Mouse (Mus musculus): ENCODE data around the gene Otop3. TPM values are rescaled to one million over a fixed set of nuclear protein-coding genes. Genes with fewer than 3 reads are reported as not detected.

Gene Otop3
- total RNA-seq (2023), result not detected

DNA sequence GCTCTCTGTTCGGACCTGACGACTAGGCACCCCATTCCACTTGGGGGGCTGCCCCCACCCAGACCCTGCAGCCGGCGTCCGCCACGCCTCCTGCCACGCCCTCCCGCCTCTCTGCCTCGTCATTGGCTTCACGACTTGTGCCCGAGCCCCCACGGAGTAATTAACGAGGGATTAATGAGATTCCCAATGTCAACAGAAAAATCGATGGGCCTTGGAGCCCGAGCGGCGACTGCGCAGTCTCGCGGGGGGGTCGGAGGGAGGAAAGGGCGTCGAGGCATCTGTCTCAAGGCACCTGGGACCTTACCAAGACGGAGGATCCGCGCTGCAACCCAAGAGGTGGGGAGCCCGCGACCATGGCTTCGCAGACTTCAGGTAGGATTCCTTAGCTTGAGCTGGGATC lies at the start of gene Otop3:
Gene Otop3 (plus strand): TSS at position 201 of the 400 bp plus-strand sequence.

GRCm38 (mm10) chr11:115297214-115297826 lies 37.2 kb upstream of the Otop3 start, which contains the start of gene Fads6:
Fads6 (minus strand) TSS chr11:115297663.

GRCm38 (mm10) chr11:115306863-115307262 lies 27.7 kb upstream of the Otop3 start, which contains the start of gene Otop2:
Otop2 (plus strand) TSS chr11:115307163.

GRCm38 (mm10) chr11:115321906-115322693 lies 12.4 kb upstream of the Otop3 start, which contains the start of gene Ush1g:
Ush1g (minus strand) TSS chr11:115322041.

DNA sequence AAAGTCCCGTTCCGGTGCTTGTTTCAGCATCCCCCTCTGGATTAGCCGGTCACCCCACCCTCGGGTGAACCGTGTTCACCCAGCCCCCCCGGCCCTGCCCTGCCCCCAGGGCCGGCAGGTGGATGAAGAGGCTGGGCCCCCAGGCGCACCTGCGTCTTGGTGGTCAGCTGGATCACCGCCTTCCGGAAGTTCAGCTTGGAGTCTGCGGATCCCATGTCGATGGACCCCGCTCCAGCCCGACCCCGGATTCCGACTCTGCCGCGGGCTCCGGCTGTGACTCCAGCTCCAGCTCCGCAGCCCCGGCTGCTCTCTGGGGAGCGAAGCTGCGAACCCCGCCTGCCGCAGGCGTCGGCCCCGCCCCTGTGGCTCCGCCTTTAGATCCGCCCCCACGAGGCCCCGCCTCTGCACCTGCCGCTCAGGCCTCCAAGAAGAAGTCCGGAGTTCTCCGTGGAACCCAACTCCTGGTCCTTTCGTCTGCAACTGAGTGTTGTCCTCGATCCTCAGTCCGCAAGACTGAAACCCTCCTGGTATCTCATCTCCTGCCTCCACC lies 32.9 kb downstream of the Otop3 start, which contains the start of gene Hid1:
Gene Hid1 (minus strand): TSS at position 362 of the 550 bp plus-strand sequence.

DNA sequence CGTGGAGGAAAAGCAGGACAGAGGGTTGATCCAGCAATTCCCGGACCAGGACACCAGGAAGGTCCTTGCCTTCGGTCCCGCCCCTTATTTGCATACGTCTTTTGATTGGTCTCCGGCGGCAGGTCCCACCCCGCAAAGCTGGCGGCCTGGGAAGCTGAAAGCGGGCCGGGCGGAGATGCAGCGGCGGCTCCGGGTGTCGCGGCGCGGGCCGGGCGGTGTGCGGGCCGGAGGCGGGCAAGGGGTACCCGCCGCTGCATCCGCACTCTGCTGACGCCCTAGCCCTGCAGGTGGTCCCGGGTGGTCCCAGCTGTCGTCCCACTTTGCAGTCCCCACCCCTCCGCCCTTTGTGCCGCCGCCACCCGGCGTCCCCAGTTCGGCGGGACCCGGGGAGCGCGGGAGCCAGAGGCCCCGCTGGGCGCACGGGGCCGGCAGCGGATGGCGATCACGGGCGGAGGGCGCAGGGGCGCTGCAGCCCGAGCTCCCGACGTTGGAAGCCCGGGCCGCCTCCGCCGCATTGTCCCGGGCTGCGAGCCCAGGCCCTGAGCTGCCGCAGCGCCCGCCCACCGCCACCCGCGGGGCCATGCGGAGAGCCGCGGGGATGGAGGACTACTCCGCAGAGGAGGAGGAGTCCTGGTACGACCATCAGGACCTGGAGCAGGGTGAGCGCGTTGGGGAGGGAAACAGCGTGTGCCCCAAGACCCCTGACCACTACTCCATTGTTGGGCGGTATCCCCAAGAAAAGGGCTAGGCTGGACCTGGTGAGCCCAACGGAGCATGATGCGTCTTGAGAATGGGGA lies 47.4 kb downstream of the Otop3 start, which contains the start of gene Cdr2l:
Gene Cdr2l (plus strand): TSS at position 174 of the 797 bp plus-strand sequence.

Other genes with a start within 250 kb of the Otop3 start
- 10 to 100 TPM; 44.7 to 51.2 TPM for gene Rab37, start 243.3 kb upstream of the Otop3 start, total RNA-seq (2023)
- 1 to 10 TPM in 1 of 2 experiments, under 1 TPM in 1; 0.68 to 1.0 TPM for gene Cd300lf, start 200.7 kb upstream of the Otop3 start, total RNA-seq (2023)
- 100 to 1,000 TPM; 207 to 214 TPM for gene Slc9a3r1, start 171.4 kb upstream of the Otop3 start, total RNA-seq (2023)
- gene Tmem104, start 147.2 kb upstream of the Otop3 start, total RNA-seq (2023), result 10 to 100 TPM; 15.5 to 25.2 TPM
- gene Nat9, start 146.9 kb upstream of the Otop3 start, total RNA-seq (2023), result 1 to 10 TPM; 5.2 to 5.5 TPM
- not detected for gene Grin2c, start 67.5 kb upstream of the Otop3 start, total RNA-seq (2023)
- gene Fdxr, start 57.7 kb upstream of the Otop3 start, total RNA-seq (2023), result 10 to 100 TPM; 22.5 to 25.4 TPM
- 1 to 10 TPM; 1.1 to 1.2 TPM for gene Fads6, start 37.1 kb upstream of the Otop3 start, total RNA-seq (2023)
- gene Otop2, start 27.6 kb upstream of the Otop3 start, total RNA-seq (2023), result not detected
- not detected for gene Ush1g, start 12.7 kb upstream of the Otop3 start, total RNA-seq (2023)
- gene Hid1, start 33.0 kb downstream of the Otop3 start, total RNA-seq (2023), result 10 to 100 TPM; 47.2 to 49.2 TPM
- gene Cdr2l, start 47.2 kb downstream of the Otop3 start, total RNA-seq (2023), result 1 to 10 TPM; 2.1 to 3.1 TPM
- 100 to 1,000 TPM; 120 to 151 TPM for gene Mrpl58, start 69.0 kb downstream of the Otop3 start, total RNA-seq (2023)
- 100 to 1,000 TPM; 236 to 252 TPM for gene Atp5h, start 85.2 kb downstream of the Otop3 start, total RNA-seq (2023)
- gene Kctd2, start 85.4 kb downstream of the Otop3 start, total RNA-seq (2023), result 10 to 100 TPM; 61.5 TPM
- gene Trim80, start 105.8 kb downstream of the Otop3 start, total RNA-seq (2023), result not detected
- 10 to 100 TPM; 23.8 to 32.4 TPM for gene Slc16a5, start 127.7 kb downstream of the Otop3 start, total RNA-seq (2023)
- 10 to 100 TPM; 37.1 to 43.6 TPM for gene Armc7, start 140.9 kb downstream of the Otop3 start, total RNA-seq (2023)
- gene Nt5c, start 157.1 kb downstream of the Otop3 start, total RNA-seq (2023), result 100 to 1,000 TPM; 134 to 141 TPM
- gene Jpt1, start 179.7 kb downstream of the Otop3 start, total RNA-seq (2023), result 100 to 1,000 TPM; 208 to 231 TPM
- 100 to 1,000 TPM; 247 to 268 TPM for gene Sumo2, start 201.5 kb downstream of the Otop3 start, total RNA-seq (2023)
- 10 to 100 TPM; 71.9 to 80.3 TPM for gene Nup85, start 229.7 kb downstream of the Otop3 start, total RNA-seq (2023)